Mouse (Mus musculus) lung, postnatal 36 days (tissue): ENCODE measurements at regions not wholly inside any gene's neighbourhood (a gene's known extent, or its start where the extent isn't known, plus 50 kb on each side); places are given as distances from the start of the nearest gene placed in this dataset.
"Not testable (repeated sequence)": the region's sequence is repeated elsewhere in the genome, so short reads cannot be mapped to it uniquely, and the experiment has no call there.

Experiments used
- DNase-seq: peaks from one replicate; pipeline ENCODE4 v3.0.0; 2022; ENCODE audit warnings: mixed read lengths

GRCm38 (mm10) chr2:78277699-78278098 is 331.5 kb upstream of the Cwc22 start:
- DNase-seq, result no peak

GRCm38 (mm10) chr2:78274122-78274521 is 327.9 kb upstream of the Cwc22 start:
- DNase-seq, result no peak

- no peak for DNase-seq
Observed at GRCm38 (mm10) chr2:78268705-78269104, 322.5 kb upstream of the Cwc22 start.

GRCm38 (mm10) chr2:78267527-78268375 is 321.6 kb upstream of the Cwc22 start:
- no peak for DNase-seq

- no peak for DNase-seq
Observed at GRCm38 (mm10) chr2:78253601-78254097, 307.5 kb upstream of the Cwc22 start.

- DNase-seq, result no peak
Observed at GRCm38 (mm10) chr2:78246354-78246753, 300.2 kb upstream of the Cwc22 start.

- DNase-seq, result no peak
Observed at GRCm38 (mm10) chr2:78240299-78240698, 294.1 kb upstream of the Cwc22 start.

- DNase-seq, result not testable (repeated sequence)
Observed at GRCm38 (mm10) chr2:78225383-78226100, 279.4 kb upstream of the Cwc22 start.

GRCm38 (mm10) chr2:78214469-78214868 is 268.3 kb upstream of the Cwc22 start:
- DNase-seq, result no peak

- DNase-seq, result no peak
Observed at GRCm38 (mm10) chr2:78205125-78205524, 258.9 kb upstream of the Cwc22 start.

GRCm38 (mm10) chr2:78196006-78196405 is 249.8 kb upstream of the Cwc22 start:
- DNase-seq, result no peak

GRCm38 (mm10) chr2:78189620-78190019 is 243.4 kb upstream of the Cwc22 start:
- DNase-seq, result no peak

GRCm38 (mm10) chr2:78184950-78185349 is 238.8 kb upstream of the Cwc22 start:
- no peak for DNase-seq

- no peak for DNase-seq
Observed at GRCm38 (mm10) chr2:78173784-78174183, 227.6 kb upstream of the Cwc22 start.

GRCm38 (mm10) chr2:78172819-78173218 is 226.6 kb upstream of the Cwc22 start:
- no peak for DNase-seq

GRCm38 (mm10) chr2:78170162-78170747 is 224.1 kb upstream of the Cwc22 start:
- DNase-seq, result no peak

GRCm38 (mm10) chr2:78165429-78165828 is 219.3 kb upstream of the Cwc22 start:
- DNase-seq, result peak; percentile 35

- peak; percentile 43 for DNase-seq
Observed at GRCm38 (mm10) chr2:78159877-78160485, 213.8 kb upstream of the Cwc22 start.

- no peak for DNase-seq
Observed at GRCm38 (mm10) chr2:78110335-78110734, 164.2 kb upstream of the Cwc22 start.

GRCm38 (mm10) chr2:78095536-78095935 is 149.4 kb upstream of the Cwc22 start:
- no peak for DNase-seq

- DNase-seq, result no peak
Observed at GRCm38 (mm10) chr2:78094921-78095320, 148.7 kb upstream of the Cwc22 start.

GRCm38 (mm10) chr2:78064321-78065037 is 118.3 kb upstream of the Cwc22 start:
- no peak for DNase-seq
